Mouse (Mus musculus) megakaryocyte, embryonic 14.5 days (primary cell): ENCODE data around the gene Arhgap5.

ENCODE experiments used
- FLI1 ChIP-seq: IDR thresholded peaks from 2 replicates; pipeline ENCODE4 v1.6.1; 2012; ENCODE audit warnings: low read length, inconsistent platforms, mixed read lengths
- GATA1 ChIP-seq: IDR thresholded peaks from 3 replicates; pipeline ENCODE4 v1.6.1; 2012; ENCODE audit warnings: mixed read lengths, low read length, inconsistent platforms, borderline replicate concordance

DNA sequence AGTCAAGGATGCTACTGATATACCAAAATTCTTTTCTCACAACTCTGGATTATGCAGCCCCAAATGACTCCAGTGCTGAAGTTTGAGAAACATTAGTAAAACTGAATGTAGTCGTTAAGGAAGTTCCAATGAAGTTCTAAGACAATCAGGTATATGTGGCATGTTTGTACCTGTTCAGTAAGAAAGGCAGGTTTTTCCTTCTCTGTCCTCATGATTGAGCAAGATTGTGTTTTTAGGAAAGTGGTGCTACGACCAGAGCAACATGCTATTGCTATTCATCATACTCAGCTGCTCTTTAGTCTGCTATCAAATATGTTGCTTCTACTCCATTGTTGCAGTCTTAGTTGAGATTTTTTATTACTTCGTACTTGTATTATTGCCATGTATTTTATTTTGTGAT lies 26.0 kb downstream of the Arhgap5 start:
- TF ChIP-seq GATA1 (no peak), FLI1 (no peak)
